Mouse (Mus musculus) left cerebral cortex, adult 2 months (tissue): Measurements from ENCODE around the gene Mpdz. TPM values are rescaled to one million over a fixed set of nuclear protein-coding genes. Genes with fewer than 3 reads are reported as not detected.

Experiments used
- DNase-seq, 2 experiments: peaks; one replicate each; pipeline ENCODE4 v3.0.0; 2021 to 2022; ENCODE audit warnings: low spot score in 2 of 2, mixed read lengths in 1 of 2; ENCODE audit errors: extremely low spot score in 1 of 2
- H3K27ac ChIP-seq: fragments of 200-600 bp; 2 replicates; pipeline ENCODE4 v1.8.1; 2022
- H3K4me3 ChIP-seq: fragments of 200-600 bp; 2 replicates; pipeline ENCODE4 v1.8.1; 2022
- CTCF ChIP-seq: fragments of 200-600 bp; IDR thresholded peaks from 2 replicates; pipeline ENCODE4 v1.8.1; 2022; ENCODE audit warnings: antibody characterized with exemption, mild to moderate bottlenecking, moderate library complexity
- intact Hi-C: fragments of 180-260 bp; cut with DNase I; formaldehyde crosslinking; loops from one replicate; pipeline ENCODE4 v1.15.1; 2025
- total RNA-seq, 2 experiments: library from RNA; stranded (reverse); gene quantifications; 2 replicates each; pipeline ENCODE4 v1.2.3; 2021

Gene Mpdz
- total RNA-seq, 2 experiments from 2014 or later: 60.2 to 64.0 TPM

DNA sequence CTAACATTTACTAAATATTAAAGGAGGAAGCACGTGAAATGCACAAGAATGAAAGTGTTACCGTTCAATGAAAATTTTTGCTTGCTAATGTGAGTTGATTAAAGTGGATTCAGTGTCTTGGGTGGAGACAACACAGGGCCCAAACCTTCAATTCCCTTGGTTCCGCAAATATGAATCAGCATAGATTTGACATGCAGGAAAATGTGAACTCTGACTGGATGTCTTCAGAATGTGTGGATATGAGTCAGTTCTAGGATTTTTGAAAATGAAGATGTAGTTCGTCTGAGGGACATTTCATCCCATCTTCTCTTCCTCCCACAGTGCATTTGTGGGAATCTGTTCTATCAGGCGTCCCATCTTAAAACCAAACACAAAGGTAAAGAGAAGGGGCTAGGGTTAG, 951 bp upstream of the Mpdz start:
- Histone ChIP-seq H3K27ac (no peak overlapping the region), H3K4me3 (no peak overlapping the region)
- no peak for TF ChIP-seq CTCF
- intact Hi-C loops: no loop called here
- no peak for DNase-seq

DNA sequence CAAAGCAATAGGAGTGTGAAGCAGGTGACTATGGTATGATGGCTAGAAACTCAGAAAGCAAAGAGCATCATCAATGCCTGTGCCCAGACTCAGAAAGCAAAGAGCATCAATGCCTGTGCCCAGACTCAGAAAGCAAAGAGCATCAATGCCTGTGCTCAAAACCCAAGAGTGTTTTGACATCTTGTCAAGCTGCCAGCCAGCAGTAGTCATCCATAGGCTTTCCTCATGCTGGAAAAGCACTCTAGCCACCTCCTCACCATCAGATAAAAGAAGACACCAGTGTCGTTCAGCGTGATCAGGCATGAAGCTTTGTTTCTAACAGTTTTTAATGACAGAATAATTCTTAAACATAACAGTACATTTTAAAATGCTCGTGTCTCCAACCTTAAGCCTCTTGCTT, 8.7 kb downstream of the Mpdz start:
- Histone ChIP-seq H3K27ac (no peak overlapping the region), H3K4me3 (no peak overlapping the region)
- intact Hi-C loops: no loop called here
- no peak for DNase-seq
- TF ChIP-seq CTCF: no peak

DNA sequence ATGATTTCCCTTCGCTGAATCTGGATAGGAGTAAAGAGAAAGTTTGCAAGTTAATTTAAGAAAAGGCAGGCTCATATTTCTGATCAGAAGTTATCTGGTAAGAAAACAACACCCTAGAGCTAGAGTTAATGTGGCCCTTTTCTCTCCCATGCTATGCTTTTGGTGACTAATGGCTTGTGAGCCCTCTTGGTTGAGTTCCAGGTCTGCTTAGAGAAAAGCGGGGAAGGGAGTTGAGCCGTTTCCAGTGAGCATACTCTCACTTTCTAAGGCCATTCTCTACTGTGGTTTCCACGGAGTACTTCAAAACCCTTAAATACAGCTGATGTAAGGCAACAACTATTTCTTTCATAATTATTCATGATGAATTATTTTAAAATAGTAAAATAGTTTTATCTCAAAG, 11.8 kb downstream of the Mpdz start:
- Histone ChIP-seq H3K4me3 (no peak overlapping the region), H3K27ac (no peak overlapping the region)
- DNase-seq: no peak
- intact Hi-C loops: no loop called here
- no peak for TF ChIP-seq CTCF

DNA sequence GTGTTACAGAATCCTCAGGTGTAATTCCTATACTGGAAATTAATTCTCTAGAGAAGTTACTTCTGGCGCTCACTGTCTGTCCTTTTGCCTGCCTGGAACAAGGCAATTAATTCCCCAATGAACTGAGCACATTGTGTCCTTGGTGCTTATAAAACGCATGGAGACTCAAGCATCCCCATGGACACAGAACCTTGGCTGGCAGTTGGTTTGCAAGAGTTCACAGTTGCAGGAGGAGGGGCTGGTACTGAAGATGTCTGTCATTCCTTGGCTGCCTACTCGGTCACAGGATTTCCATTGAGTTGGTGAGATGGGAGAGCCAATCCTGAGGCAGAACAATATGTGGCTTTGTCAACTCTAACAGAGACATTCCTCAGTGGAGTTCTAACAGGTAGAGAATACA, 12.5 kb downstream of the Mpdz start:
- DNase-seq: no peak
- no peak overlapping the region for H3K27ac ChIP-seq
- TF ChIP-seq CTCF: no peak
- H3K4me3 ChIP-seq: no peak overlapping the region
- intact Hi-C loops: no loop called here

DNA sequence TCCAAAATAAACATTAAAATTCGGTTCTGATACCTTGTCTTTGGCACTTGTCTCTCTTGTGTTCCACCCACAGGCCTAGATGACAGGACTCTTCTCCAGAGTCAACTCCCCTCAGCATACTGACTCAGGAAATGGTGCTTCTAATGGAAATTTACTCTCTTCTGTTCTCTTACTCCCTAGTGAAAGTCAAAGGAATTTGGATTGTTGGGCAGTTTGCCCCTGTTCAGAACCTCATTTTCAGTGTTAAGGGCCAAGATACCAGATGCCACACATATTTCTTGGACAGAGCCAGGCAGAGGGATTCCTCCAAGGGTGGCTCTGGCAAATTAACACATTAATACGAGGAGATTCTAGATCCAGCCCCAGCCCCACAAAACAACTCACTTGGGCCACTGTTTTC, 12.9 kb downstream of the Mpdz start:
- DNase-seq: no peak
- TF ChIP-seq CTCF: no peak
- Histone ChIP-seq H3K4me3 (no peak overlapping the region), H3K27ac (no peak overlapping the region)
- intact Hi-C loops: no loop called here

DNA sequence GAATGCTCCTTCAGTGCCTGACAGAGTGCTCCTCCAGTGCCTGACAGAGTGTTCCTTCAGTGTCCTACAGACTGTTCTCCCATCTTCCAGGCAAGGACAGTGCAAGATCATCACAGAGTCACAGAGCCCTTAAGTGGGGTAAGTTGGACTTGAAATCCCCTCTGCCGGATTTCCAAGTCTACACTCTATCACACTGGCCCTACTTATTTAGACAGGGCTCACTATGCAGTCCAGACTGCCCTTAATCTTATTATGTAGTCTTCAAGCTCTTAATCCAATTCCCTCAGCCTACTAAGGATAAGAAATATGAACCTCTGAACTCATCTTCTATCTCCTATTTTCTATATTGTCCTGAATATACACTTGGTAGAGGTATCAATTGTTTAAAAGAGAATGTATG, 19.1 kb downstream of the Mpdz start:
- intact Hi-C loops: no loop called here
- no peak for DNase-seq
- H3K4me3 ChIP-seq: no peak overlapping the region
- TF ChIP-seq CTCF: no peak
- H3K27ac ChIP-seq: no peak overlapping the region

DNA sequence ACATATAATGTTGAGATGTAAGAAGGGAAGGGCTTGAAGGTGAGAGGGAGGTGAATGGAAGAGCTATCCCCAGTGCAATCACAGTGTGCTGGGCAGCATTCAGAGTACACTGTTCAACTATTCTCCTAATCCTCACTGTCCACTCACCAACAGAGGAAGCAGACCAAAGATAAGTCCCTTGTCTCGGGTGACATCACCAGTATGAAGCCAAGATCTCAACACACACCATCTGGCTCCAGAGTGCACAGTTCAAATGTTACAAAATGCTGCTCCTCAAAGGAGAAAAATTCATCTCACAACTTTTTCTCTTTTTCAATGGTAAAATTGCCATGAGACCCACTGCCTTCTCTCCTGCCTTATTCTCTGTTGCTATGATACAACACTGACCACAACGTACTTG, 21.0 kb downstream of the Mpdz start:
- no peak overlapping the region for H3K4me3 ChIP-seq
- TF ChIP-seq CTCF: no peak
- no peak overlapping the region for H3K27ac ChIP-seq
- intact Hi-C loops: no loop called here
- DNase-seq: no peak

DNA sequence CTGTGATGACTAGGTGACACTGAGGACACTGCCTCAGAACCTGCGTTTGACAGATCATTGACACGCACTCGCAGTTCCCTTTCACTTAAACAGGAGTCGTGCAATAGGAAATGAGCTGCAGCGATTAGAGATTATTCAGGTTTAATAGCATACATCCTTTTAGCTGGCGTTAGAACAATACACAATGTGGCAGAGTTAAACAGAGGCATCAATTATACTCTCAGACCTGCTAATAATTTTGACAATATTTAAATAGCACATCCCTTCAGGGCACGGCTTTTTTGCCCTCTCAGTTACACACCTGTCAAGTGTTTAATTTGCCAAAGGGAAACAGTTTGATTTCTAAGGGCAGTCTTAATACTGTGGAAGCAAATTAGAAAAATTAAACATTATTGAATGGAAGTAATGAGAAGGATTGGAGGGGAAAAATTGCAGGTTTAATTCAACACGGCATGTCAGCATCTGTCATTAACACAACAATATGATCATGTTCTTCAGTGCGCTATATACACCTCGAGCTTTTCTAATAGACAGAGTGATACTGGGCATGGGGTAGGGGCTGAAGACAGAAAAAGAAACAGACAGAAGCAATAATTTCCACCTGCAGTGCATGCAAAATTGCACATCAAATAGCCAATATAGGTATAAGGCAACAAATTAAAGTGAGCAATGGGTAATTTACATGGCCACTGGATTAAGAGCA, 27.1 kb downstream of the Mpdz start:
- DNase-seq: no peak
- TF ChIP-seq CTCF: no peak
- intact Hi-C loops: no loop called here
- H3K27ac ChIP-seq: no peak overlapping the region
- H3K4me3 ChIP-seq: no peak overlapping the region

DNA sequence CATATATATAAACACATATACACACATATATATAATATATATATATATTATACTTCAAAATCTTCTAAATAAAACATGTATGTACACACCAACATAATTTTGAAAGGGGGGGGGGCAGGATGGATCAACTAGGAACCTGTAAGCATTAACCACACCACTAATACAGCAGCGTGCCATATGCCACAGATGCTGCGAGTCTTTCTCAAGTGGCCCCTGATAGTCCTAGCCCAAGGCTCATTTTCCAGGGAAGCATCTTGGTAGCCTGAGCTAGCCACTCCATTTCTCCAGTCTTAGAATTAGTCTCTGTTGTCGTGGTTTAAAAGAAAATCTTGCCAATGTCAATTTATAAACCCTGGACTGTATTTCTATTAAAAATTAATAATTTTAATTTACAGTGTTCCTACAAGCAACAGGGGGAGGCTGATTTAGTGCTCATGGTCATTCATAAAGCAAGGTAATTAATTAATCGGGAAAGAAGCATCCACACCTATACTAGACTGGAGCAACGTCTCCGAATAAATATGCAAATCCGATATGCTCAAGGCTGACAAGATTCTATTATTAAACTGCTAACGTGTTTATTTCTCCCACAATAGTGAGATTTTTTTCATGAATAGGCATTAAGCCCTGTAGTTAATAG, 27.8 kb downstream of the Mpdz start:
- Histone ChIP-seq H3K4me3 (no peak overlapping the region), H3K27ac (no peak overlapping the region)
- DNase-seq: no peak
- intact Hi-C loops: no loop called here
- TF ChIP-seq CTCF: no peak

DNA sequence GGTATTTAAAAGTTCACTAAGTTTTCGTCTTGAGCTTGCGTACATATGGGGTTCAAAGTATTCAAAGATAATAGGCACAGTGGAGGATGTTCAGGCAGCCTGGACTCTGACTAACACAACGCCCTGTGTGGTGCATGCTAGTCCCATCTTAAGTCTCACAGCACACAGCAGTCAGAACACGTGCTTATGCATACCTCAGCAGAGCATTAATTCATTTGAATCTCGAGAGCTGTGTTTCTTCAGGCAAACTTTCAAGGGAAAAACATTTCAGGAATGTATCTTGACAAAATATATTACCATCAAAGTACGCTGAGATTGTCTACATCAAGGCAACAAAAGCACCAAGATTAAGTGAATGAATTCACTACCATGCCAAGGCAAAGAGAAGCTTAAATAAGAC, 45.7 kb downstream of the Mpdz start:
- H3K4me3 ChIP-seq: no peak overlapping the region
- TF ChIP-seq CTCF: no peak
- intact Hi-C loops: no loop called here
- H3K27ac ChIP-seq: no peak overlapping the region
- DNase-seq: no peak

DNA sequence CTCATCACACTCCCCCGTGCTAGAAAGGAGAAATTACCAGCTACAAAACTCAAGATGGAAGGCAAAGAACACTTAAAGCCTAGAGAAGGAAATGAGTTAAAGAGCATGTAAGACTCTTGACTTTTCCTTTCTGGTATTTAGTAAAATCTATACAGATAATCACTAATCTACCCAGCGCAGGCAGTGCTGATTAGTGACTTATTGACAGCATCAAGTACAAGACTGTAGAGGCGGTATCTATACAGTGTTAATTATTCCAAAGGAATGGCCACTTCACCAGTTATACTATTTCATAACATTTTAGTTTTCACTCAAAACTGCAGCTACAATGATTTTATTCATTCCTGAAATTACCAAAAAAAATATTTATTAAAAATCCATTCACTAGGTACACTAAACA, 49.7 kb downstream of the Mpdz start:
- no peak overlapping the region for H3K4me3 ChIP-seq
- TF ChIP-seq CTCF: no peak
- DNase-seq: no peak
- intact Hi-C loops: no loop called here
- H3K27ac ChIP-seq: no peak overlapping the region

DNA sequence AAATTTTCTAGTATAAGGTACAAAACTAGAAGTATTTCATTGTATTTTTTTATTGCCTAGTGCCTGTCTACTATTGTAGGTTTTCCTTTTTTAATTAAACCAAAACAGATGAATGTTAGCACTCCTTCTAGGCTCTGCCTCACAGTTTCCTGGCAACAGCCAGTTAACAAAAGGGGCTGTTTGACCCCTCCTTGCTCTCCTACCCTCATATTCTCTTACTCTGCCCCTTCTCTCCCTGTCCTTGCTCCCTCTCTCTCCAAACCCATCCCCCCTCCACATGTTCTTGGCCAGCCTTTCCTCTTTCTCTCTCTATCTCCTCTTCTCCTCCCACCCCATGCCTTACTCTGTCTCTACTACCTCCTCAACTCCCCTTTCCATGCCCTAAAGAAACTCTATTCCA, 53.4 kb downstream of the Mpdz start:
- intact Hi-C loops: no loop called here
- DNase-seq: no peak
- H3K4me3 ChIP-seq: no peak overlapping the region
- H3K27ac ChIP-seq: no peak overlapping the region
- TF ChIP-seq CTCF: no peak

DNA sequence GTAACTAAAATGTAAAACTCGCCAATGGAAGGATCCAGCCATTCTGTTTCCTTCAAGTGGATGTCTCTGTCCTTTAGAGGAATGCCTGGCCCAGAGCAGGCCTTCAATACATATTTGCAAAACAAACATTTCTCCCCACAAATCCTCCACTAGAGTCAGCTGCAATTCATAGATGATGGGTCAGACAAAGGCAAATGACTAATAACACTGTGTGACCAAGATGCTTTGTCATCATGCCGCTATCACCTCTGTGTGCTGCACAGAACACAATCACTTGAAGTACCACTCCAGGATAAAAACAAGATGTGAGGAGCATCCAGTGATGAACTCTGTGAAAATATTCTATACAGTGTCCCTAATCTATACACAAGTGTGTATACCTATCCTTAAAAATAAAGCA, 55.0 kb downstream of the Mpdz start:
- TF ChIP-seq CTCF: no peak
- intact Hi-C loops: no loop called here
- Histone ChIP-seq H3K4me3 (no peak overlapping the region), H3K27ac (no peak overlapping the region)
- no peak for DNase-seq
